Mouse (Mus musculus) small intestine, adult 2 months (tissue): ENCODE measurements around the gene Epha4.

Experiments
- CTCF ChIP-seq: fragments of 200-500 bp; IDR thresholded peaks from 2 replicates; pipeline ENCODE4 v1.5.1; 2012; ENCODE audit warnings: low read depth, mild to moderate bottlenecking, control low read depth, inconsistent platforms, low read length, moderate library complexity, mixed read lengths; ENCODE audit not compliant: insufficient replicate concordance, insufficient read length; ENCODE audit errors: extremely low read depth
- POLR2A ChIP-seq: fragments of 200-500 bp; IDR thresholded peaks from 2 replicates; pipeline ENCODE4 v1.6.1; 2012; ENCODE audit warnings: low read depth, mild to moderate bottlenecking, control low read depth, inconsistent platforms, low read length, moderate library complexity

- no peak for TF ChIP-seq CTCF
- TF ChIP-seq POLR2A = no peak
Observed at GRCm38 (mm10) chr1:77490166-77490565, 24.7 kb downstream of the Epha4 start.
